Mouse (Mus musculus) left cerebral cortex, adult 2 months (tissue): ENCODE measurements at regions not wholly inside any gene's neighbourhood (a gene's known extent, or its start where the extent isn't known, plus 50 kb on each side); places are given as distances from the start of the nearest gene placed in this dataset.
A peak's percentile ranks its signal among the peaks of the same experiment; 100 is the strongest.

ENCODE experiments used
- DNase-seq, 2 experiments: peaks; one replicate each; pipeline ENCODE4 v3.0.0; 2021 to 2022; ENCODE audit warnings: low spot score in 2 of 2, mixed read lengths in 1 of 2; ENCODE audit errors: extremely low spot score in 1 of 2
- H3K27ac ChIP-seq: fragments of 200-600 bp; 2 replicates; pipeline ENCODE4 v1.8.1; 2022
- H3K4me3 ChIP-seq: fragments of 200-600 bp; 2 replicates; pipeline ENCODE4 v1.8.1; 2022
- CTCF ChIP-seq: fragments of 200-600 bp; IDR thresholded peaks from 2 replicates; pipeline ENCODE4 v1.8.1; 2022; ENCODE audit warnings: antibody characterized with exemption, mild to moderate bottlenecking, moderate library complexity
- intact Hi-C: fragments of 180-260 bp; cut with DNase I; formaldehyde crosslinking; loops from one replicate; pipeline ENCODE4 v1.15.1; 2025

GRCm38 (mm10) chr12:70523379-70523778 is 70.5 kb downstream of the Tmx1 start:
- Histone ChIP-seq H3K4me3 (no peak overlapping the region), H3K27ac (no peak overlapping the region)
- intact Hi-C loops: no loop called here
- no peak for DNase-seq
- TF ChIP-seq CTCF: no peak

DNA sequence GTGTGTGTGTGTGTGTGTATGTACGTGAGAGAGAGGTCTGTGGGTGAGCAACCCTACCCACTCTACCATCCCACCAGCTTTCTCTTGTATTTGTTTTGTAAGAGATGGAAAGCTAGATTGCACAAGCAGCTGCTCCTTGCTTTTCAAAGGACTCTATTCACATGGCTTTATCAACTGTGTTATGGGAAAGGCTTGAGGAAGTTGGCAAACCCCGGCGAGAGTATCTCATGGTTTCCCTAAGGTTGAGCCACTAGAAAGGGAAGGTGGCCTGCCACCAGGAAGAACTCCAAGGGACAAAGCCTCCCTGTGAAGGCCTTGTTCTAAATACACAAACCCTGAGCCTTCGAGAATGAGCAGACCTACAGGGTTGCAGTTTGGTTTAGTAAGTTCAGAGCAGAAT is 71.8 kb downstream of the Tmx1 start:
- intact Hi-C loops: no loop called here
- no peak for DNase-seq
- Histone ChIP-seq H3K4me3 (no peak overlapping the region), H3K27ac (no peak overlapping the region)
- no peak for TF ChIP-seq CTCF

- TF ChIP-seq CTCF: no peak
- Histone ChIP-seq H3K4me3 (no peak overlapping the region), H3K27ac (no peak overlapping the region)
- DNase-seq: no peak
- intact Hi-C loops: no loop called here
Measured at GRCm38 (mm10) chr12:70531661-70532060, 78.8 kb downstream of the Tmx1 start.

DNA sequence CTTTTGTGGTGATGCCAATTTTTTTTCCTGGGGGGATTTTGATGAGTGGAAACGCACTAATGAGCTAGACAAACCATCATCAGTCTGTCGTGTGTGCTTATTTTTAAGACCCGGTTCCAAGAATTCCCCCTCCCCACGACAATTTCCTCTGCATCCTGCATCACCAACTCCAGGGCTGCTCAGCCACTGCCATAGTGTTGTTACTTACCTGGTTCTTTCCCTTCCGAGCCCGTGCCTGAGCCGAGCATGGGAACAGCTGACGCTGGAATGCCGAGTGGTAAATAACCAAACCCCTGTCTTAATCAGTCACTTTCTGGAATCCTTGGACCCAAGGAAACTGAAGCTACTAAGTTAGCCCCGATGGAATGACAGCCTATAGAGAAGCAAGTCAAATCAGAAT is 79.3 kb downstream of the Tmx1 start:
- no peak for TF ChIP-seq CTCF
- H3K27ac ChIP-seq: no peak overlapping the region
- intact Hi-C loops: no loop called here
- no peak overlapping the region for H3K4me3 ChIP-seq
- no peak for DNase-seq

DNA sequence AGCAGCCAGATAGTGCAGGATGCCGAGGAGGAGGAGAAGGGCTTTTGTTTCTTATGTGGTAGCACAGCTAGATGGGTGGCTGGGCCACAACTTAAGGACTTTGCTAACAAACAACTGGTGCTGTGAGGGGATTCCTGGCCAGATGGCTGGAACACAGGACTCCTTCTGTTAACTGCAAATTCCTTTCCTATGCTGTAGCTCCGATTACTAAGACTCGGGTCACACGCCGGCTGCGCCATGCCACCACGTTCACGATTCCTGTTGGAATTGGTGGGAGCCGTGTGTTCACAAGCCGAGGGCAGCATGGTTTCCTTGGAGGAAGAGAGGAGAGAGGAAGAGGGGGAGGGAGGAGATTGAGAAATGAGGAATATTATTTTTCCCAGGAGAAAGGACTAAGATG is 79.9 kb downstream of the Tmx1 start:
- intact Hi-C loops: no loop called here
- no peak for TF ChIP-seq CTCF
- H3K27ac ChIP-seq: no peak overlapping the region
- no peak for DNase-seq
- H3K4me3 ChIP-seq: no peak overlapping the region

GRCm38 (mm10) chr12:70533375-70533935 is 80.6 kb downstream of the Tmx1 start:
- TF ChIP-seq CTCF: no peak
- intact Hi-C loops: no loop called here
- Histone ChIP-seq H3K27ac (no peak overlapping the region), H3K4me3 (no peak overlapping the region)
- DNase-seq: no peak

- intact Hi-C loops: no loop called here
- DNase-seq: no peak
- Histone ChIP-seq H3K27ac (no peak overlapping the region), H3K4me3 (no peak overlapping the region)
- TF ChIP-seq CTCF: no peak
Measured at GRCm38 (mm10) chr12:70539124-70539523, 86.2 kb downstream of the Tmx1 start.

DNA sequence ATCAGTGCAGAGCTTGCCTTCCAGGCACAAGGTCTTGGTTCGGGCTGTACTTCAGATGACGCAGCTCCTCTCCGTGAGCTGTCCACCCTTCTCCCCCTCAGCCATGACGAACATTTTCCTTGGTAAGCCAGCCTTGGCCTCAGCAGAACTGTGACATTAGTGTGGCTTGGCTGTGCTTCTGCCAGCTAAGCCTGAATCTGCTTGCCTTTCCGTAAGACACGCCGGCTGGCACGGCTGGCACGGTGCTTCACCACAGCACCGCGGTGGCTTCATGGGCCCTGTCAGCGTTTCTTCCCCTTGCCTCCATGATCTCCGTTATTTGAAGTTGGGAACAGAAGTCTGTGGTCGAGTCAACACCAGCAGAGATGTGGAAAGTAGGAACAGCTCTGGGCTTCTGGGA is 87.0 kb downstream of the Tmx1 start:
- no peak for DNase-seq
- H3K4me3 ChIP-seq: no peak overlapping the region
- intact Hi-C loops: no loop called here
- no peak overlapping the region for H3K27ac ChIP-seq
- TF ChIP-seq CTCF: no peak

GRCm38 (mm10) chr12:70541432-70541831 is 88.5 kb downstream of the Tmx1 start:
- intact Hi-C loops: no loop called here
- H3K27ac ChIP-seq: no peak overlapping the region
- DNase-seq: no peak
- H3K4me3 ChIP-seq: no peak overlapping the region
- TF ChIP-seq CTCF: no peak

DNA sequence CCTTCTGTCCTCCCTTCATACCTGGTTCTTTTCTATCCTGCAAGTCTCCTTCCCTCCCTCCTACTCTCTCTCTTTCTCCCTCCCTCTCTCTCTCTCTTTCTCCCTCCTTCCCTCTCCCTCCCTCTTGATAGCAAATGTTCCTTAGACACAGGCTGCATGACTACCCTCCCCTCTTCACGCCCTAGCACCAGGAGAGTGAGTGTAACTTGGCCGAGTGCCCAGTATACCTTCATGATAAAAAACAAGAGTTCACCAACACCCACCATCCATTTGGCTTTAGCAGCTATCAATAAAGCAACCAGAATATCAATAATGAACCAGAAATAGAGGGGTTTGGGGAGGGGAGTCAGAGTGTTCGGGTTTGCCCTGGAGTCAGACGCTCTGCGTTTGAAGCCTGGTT is 90.4 kb downstream of the Tmx1 start:
- TF ChIP-seq CTCF: no peak
- no peak overlapping the region for H3K27ac ChIP-seq
- intact Hi-C loops: no loop called here
- H3K4me3 ChIP-seq: no peak overlapping the region
- no peak for DNase-seq

GRCm38 (mm10) chr12:70544326-70544725 is 91.4 kb downstream of the Tmx1 start:
- Histone ChIP-seq H3K27ac (peak overlapping the region; percentile 70), H3K4me3 (no peak overlapping the region)
- intact Hi-C loops: no loop called here
- no peak for TF ChIP-seq CTCF
- DNase-seq: no peak

DNA sequence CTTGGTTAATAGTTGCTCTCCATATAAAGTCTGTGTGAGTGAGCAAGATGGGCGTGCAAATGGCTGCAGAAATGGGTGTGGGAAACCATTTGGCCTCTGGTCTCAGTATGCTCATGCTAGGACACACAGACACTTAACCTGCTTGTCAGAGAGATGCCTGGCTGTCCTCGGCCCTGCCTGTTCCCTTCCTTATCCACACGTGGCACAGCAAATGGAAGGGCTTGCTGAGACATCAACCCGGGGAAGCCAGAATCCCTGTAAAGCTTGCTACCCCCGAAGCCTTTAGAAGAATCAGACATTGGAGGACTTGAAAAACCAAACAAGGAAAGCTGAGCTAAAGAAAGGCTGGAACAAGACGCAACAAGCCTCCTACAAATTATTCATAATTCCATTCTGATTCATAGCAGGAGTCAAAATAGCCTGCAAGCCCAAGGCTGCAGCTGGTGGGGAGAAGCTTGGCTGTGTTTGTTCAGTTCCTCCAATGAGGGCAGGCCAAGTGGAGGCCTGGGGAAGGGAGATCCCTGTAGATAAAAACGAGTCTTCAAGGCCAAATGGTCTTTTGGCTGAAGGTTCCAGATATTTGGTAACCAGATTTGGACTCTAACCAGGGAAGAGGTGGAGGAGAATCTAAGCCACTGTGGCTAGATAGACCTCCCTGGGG is 92.1 kb downstream of the Tmx1 start:
- no peak for TF ChIP-seq CTCF
- intact Hi-C loops: loop anchor here (1.0 to 5.0 kb wide), 4 partner anchors 79 to 282 kb away; partner anchors contain the start of gene Frmd6
- peak overlapping the region; percentile 70 for H3K27ac ChIP-seq
- DNase-seq: peak in 1 of 2 experiments; percentile 40
- no peak overlapping the region for H3K4me3 ChIP-seq

GRCm38 (mm10) chr12:70547199-70547598 is 94.3 kb downstream of the Tmx1 start:
- TF ChIP-seq CTCF: no peak
- intact Hi-C loops: loop anchor here (5.0 kb wide), 3 partner anchors 150 to 280 kb away; partner anchors contain the start of gene Frmd6
- DNase-seq: no peak

More at GRCm38 (mm10) chr12:70547199-70547598, 94.3 kb downstream of the Tmx1 start:
- Histone ChIP-seq H3K27ac (no peak overlapping the region), H3K4me3 (no peak overlapping the region)
